Mouse (Mus musculus): ENCODE data around the gene Etnppl. TPM values are rescaled to one million over a fixed set of nuclear protein-coding genes. Genes with fewer than 3 reads are reported as not detected.

Etnppl gene
- not detected for total RNA-seq (2023)

DNA sequence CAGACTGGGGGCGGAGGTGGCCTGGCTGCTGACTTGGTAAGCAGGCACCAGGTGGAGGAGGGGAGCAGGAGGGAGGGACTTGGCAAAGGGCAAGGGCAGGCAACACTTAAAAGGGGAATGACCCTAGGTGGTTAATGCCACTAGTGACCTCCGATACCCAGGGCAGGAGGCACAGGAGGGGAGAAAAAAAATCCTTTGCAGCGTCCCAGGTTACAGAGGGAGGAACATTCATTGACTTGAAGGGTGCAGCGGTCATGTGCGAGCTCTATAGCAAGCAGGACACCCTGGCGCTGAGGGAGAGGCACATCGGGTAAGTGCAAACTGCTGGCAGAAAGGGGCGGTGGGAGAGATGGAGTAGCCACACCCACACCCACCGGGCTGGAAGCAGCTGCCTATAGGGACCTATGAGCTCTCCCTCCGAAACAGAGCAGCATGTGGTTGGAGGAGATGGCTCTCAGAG, at the start of gene Etnppl:
Gene Etnppl (plus strand): TSS at position 10 of the 460 bp plus-strand sequence.

Other genes with a start within 250 kb of the Etnppl start
- gene Ostc, start 92.0 kb downstream of the Etnppl start, total RNA-seq (2023): 57.8 TPM
- gene Rpl34, start 113.0 kb downstream of the Etnppl start, total RNA-seq (2023): 2,004 TPM

All from CD4-positive naive resting alpha-beta T cell, adult 57 days (primary cell).